Mouse (Mus musculus) limb, embryonic 10.5 days (tissue): Measurements from ENCODE around the gene Acadm. TPM values are rescaled to one million over a fixed set of nuclear protein-coding genes. Genes with fewer than 3 reads are reported as not detected.

ENCODE experiments used
- DNase-seq: peaks from one replicate; pipeline ENCODE4 v3.0.0-alpha.2; 2017; ENCODE audit warnings: low spot score
- H3K27ac ChIP-seq: fragments of 300-500 bp; sonication (generic); 2 replicates; pipeline ENCODE4 v1.5.1; 2016; ENCODE audit warnings: mild to moderate bottlenecking
- H3K27me3 ChIP-seq: fragments of 300-500 bp; sonication (generic); 2 replicates; pipeline ENCODE4 v1.6.1; 2016; ENCODE audit warnings: low read depth, mild to moderate bottlenecking; ENCODE audit not compliant: poor library complexity, severe bottlenecking
- H3K36me3 ChIP-seq: fragments of 300-500 bp; sonication (generic); 2 replicates; pipeline ENCODE4 v1.6.1; 2016; ENCODE audit warnings: mild to moderate bottlenecking, moderate library complexity
- H3K4me1 ChIP-seq: fragments of 300-500 bp; sonication (generic); 2 replicates; pipeline ENCODE4 v1.6.1; 2016
- H3K4me3 ChIP-seq: fragments of 300-500 bp; sonication (generic); 2 replicates; pipeline ENCODE4 v1.5.1; 2016; ENCODE audit warnings: mild to moderate bottlenecking, moderate library complexity
- H3K9me3 ChIP-seq: fragments of 300-500 bp; sonication (generic); replicated peaks from 2 replicates; pipeline ENCODE4 v1.6.1; 2016; ENCODE audit warnings: mild to moderate bottlenecking
- WGBS: fragments of 180-500 bp; shearing (Covaris S2); methylation state at CpG from one replicate; pipeline ENCODE4 v1.1.7; 2016; 5-methylcytosine and 5-hydroxymethylcytosine counted together
- polyA plus RNA-seq: library from polyadenylated mRNA; unstranded; fragments of >200 nt; fragmentation: Nextera tagmentation; extraction: Ambion mirVana; gene quantifications from 2 replicates; pipeline ENCODE4 v1.2.1, GENCODE M21; 2016

The Acadm gene
- polyA plus RNA-seq, 1 experiment from 2014 or later = 35.3 TPM

DNA sequence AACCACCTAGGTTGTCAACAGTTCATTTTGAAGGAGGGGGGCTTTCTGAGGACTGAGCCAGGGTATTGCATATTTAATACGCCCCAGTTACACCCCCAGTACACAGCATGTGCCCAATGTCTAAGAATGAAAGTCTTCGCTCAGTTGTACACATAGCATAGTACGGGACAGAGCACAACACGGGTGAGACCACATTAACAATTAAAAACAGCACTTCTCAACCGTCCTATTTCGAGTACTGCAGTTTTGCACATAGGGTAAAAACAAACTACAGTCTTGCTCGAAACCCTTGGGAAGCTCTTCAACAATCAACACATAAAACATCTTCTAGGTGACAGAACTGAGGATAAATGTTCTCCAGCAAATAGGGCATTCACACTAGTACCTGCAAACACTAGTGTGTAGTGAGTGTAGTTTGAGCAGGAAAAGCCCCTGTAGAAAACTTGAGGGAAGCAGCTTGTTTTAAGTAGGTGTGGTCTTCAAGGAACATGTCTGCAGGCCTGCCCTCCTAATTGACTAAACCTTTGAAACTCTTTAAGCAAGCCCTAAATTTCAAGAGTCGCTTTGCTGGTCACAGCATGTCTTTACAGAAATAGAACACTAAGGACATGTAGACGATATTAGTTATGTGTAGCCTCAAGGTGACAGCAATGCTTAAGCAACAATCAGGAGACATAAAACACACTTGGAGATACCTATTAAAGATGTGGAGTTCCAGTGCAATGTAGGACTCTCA, 38.1 kb downstream of the Acadm start, which contains the start of gene Msh4:
Gene Msh4 (minus strand): TSS at position 3 of the 736 bp plus-strand sequence.
- Histone ChIP-seq H3K9me3 (no peaks in the 10 kb centered on the region), H3K36me3 (peaks cover 82% of the 10 kb centered on the region), H3K27me3 (no peaks in the 10 kb centered on the region), H3K27ac (no peak within 1 kb of the TSS; the same call in 1 of the 2 replicates), H3K4me3 (no peak within 1 kb of the TSS), H3K4me1 (peaks cover 32% of the 10 kb centered on the region)
- 86% methylated on average over 9 of the region's 9 CpGs for WGBS
- no peak for DNase-seq

DNA sequence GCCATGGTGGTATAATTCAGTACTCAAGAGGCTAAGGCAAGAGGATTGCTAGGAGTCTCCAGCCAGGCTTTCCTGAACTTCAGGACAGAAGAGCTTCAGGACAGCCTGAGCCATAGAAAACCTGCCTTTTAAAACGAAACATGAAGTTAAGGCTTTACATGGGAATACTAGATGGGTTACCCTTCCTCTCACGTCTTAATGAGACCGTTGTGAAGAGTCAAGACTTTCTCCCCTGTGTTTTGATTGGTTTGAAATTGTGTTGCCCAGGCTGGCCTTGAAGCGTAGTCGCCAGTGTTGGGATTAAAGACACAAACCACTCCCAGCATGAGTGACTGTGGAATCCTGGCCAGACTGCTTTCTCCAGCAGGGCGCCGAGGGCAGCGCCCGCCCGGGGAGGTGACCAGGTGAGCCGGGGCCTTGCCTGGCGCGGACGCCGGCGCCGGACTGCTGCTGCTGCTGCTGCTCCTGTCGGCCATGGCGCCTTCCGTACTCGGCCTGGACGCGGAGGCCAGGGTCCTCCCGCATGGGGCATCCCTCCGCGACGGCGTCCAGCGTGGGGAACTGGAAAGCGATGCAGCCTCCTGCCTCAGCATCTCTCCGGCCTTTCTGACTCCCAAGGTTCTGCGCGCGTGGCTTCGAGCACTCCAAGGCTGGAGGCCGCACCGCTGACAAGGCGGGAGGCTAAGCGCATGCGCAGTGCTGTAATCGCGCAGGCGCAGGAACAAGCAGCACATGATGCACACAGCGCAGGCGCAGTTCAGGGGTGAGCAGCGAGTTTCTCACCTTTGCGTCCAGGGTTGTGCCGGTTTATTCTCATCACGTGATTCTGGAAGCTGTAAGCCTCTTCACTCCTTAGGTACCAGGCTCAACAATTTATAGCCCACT, 38.9 kb downstream of the Acadm start:
- 85% methylated on average over 49 of the region's 49 CpGs for WGBS
- Histone ChIP-seq H3K27me3 (no peaks in the 10 kb centered on the region), H3K4me3 (no peak overlapping the region), H3K27ac (no peak overlapping the region; the same call in 1 of the 2 replicates), H3K9me3 (no peaks in the 10 kb centered on the region), H3K4me1 (peaks cover 24% of the 10 kb centered on the region), H3K36me3 (peaks cover 74% of the 10 kb centered on the region)
- DNase-seq = peak; percentile 33

DNA sequence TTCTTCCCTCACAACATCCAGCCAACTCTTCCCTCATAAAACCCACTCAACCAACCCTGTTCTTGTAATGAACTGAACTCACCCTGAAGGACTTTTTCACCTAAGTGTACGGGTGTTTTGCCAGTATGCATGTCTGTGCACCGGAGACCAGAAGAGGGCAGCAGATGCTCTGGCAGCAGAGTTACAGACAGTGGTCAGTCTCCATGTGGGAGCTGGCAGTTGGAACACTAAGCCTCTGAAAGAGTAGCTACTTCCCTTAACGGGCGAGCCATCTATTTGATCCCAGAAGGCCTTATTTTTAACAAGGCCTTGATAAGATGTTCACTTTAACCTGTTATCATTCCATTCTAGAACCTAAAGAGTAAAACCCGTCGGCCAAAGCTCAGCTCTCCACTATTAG, 39.8 kb downstream of the Acadm start:
- Histone ChIP-seq H3K27me3 (no peaks in the 10 kb centered on the region), H3K4me1 (peaks cover 14% of the 10 kb centered on the region), H3K4me3 (no peak overlapping the region), H3K27ac (no peak overlapping the region), H3K9me3 (no peaks in the 10 kb centered on the region), H3K36me3 (peaks cover 65% of the 10 kb centered on the region)
- DNase-seq = peak; percentile 43
- WGBS = 71% methylated on average over 6 of the region's 6 CpGs

DNA sequence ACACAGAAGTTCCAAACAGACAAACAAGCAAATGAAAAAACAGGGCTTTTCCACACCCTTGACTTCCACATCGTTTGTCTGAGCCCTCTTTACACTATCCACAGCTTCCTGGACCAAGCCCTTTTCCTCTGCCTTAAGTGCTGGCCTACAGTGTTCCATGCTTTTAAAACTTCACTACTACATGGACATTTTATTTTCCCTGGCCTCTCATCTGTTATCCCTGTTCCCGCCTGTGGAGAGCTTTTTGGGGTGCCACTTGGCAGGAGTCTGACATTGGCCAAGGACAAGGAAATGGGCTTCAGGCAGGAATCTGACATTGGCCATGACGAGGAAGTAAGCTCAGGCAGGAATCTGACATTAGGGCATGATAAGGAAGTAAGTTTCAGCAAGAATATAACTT, 41.8 kb downstream of the Acadm start:
- WGBS = 72% methylated on average over 3 of the region's 3 CpGs
- H3K4me3 ChIP-seq = no peak overlapping the region
- H3K4me1 ChIP-seq = peaks cover 4% of the 10 kb centered on the region; the same call in 1 of the 2 replicates
- no peak overlapping the region for H3K27ac ChIP-seq
- H3K27me3 ChIP-seq = no peaks in the 10 kb centered on the region
- H3K9me3 ChIP-seq = no peaks in the 10 kb centered on the region
- H3K36me3 ChIP-seq = peaks cover 45% of the 10 kb centered on the region
- DNase-seq = no peak

DNA sequence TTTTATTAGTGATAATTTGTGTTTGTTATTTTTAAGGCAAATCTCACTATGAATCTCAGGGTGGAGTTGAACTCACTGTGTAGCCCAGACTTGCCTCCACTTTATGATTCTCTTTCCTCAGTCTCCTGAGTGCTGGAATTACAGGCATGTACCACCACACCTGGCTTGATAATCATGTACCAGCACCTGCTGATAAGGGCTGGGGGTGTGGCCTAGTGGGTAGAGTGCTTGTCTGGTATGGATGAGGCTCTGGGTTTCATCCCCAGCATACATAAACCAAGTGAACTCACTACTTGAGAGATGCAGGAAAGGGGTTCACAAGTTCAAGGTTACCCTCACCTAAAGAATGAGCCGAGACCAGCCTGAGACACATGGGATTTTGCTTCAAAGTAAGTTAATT, 42.5 kb downstream of the Acadm start:
- 87% methylated on average over 1 of the region's 1 CpGs for WGBS
- no peak for DNase-seq
- H3K36me3 ChIP-seq = peaks cover 38% of the 10 kb centered on the region
- no peaks in the 10 kb centered on the region for H3K27me3 ChIP-seq
- no peaks in the 10 kb centered on the region for H3K9me3 ChIP-seq
- H3K27ac ChIP-seq = no peak overlapping the region
- H3K4me1 ChIP-seq = peaks cover 4% of the 10 kb centered on the region; the same call in 1 of the 2 replicates
- H3K4me3 ChIP-seq = no peak overlapping the region

DNA sequence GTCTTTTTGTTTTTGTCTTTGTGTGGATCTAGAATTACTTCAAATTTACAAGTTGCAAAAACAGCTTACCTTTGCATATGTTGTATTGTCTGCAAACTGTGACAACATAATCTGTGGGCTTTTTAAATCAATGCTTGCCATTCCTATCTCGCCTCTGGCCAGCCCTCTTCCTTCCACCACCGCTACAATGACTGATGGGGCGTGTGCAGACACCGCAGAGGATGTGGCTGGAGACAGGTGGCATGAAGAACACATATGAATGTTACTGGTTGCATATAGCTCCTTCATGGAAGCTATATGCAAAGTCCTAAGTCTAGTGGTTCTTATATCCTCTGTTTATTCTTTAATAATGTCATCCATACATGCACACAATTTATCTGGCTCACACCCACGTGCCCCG, 47.2 kb downstream of the Acadm start:
- H3K4me1 ChIP-seq = no peaks in the 10 kb centered on the region
- H3K36me3 ChIP-seq = no peaks in the 10 kb centered on the region
- H3K9me3 ChIP-seq = no peaks in the 10 kb centered on the region
- no peak for DNase-seq
- H3K27me3 ChIP-seq = no peaks in the 10 kb centered on the region
- WGBS = 77% methylated on average over 6 of the region's 6 CpGs
- no peak overlapping the region for H3K4me3 ChIP-seq
- H3K27ac ChIP-seq = no peak overlapping the region

DNA sequence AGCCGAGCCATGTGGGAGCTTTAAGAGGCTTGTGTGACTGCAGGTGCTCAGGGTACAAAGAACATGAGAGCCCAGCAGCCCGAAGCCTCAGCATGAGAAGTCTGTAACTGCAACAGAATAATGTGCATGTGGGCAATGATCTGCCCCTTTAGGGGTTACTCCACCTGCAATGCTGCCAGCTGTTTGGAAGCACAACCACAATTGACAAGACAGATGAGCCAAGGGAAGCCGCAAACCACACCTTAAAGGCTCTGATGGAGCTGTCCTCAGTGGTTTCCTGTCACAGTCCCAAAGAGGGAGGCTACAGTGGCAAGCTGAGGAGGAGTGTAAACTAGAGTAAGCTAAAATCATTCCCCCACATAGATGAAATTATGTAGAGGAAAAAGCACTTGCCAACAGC, 49.0 kb downstream of the Acadm start:
- H3K27ac ChIP-seq = no peak overlapping the region
- no peak for DNase-seq
- 79% methylated on average over 3 of the region's 3 CpGs for WGBS
- H3K4me3 ChIP-seq = no peak overlapping the region
- H3K9me3 ChIP-seq = no peaks in the 10 kb centered on the region
- H3K4me1 ChIP-seq = no peaks in the 10 kb centered on the region
- no peaks in the 10 kb centered on the region for H3K27me3 ChIP-seq
- no peaks in the 10 kb centered on the region for H3K36me3 ChIP-seq

DNA sequence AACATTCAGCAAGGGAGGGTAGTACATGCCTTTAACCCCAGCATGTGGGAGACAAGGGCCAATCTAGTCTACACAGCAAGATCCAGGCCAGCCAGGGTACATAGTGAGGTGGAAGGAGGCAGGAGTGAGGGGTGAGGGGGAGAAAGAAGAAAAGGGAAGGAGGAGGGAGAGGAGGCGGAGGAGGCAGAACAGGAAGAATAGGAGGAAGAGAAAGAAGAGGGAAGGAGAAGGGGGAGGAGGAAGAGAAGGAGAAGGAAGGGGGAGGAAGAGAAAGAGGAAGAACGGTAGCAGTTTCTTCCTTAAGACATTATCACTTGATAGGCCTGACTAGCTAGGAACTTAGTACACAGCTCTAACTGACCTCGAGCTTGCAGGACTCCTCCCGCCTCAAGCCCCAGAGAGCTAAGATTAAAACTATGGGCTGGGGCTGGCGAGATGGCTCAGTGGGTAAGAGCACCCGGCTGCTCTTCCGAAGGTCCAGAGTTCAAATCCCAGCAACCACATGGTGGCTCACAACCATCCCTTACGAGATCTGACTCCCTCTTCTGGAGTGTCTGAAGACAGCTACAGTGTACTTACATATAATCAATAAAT, 55.1 kb downstream of the Acadm start:
- H3K9me3 ChIP-seq = no peaks in the 10 kb centered on the region
- H3K27ac ChIP-seq = no peak overlapping the region
- 0 out of 2 replicates have a peak, but pooled peaks cover 4% of the 10 kb centered on the region for H3K4me1 ChIP-seq
- 82% methylated on average over 7 of the region's 8 CpGs for WGBS
- no peak overlapping the region for H3K4me3 ChIP-seq
- no peaks in the 10 kb centered on the region for H3K36me3 ChIP-seq
- no peak for DNase-seq
- H3K27me3 ChIP-seq = no peaks in the 10 kb centered on the region

DNA sequence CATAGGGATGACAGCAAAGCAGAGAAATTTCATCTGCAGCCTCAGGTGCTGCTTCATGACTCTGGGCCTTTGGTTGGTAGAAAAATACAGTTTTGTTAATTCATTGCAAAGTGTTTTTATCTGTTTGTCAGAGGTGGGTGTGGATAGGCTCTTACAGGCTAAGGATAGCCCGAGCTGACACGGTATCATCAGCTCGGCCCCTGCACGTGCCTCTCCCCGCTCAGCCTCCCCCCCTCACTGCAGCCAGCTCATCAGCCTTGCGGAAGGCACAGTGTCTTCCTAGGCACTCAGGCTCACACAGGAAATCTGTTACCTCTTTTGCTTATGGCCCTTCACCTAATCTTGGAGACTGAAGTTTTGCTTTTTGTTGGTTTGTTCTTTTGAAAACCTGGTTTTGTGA, 56.3 kb downstream of the Acadm start:
- DNase-seq = no peak
- Histone ChIP-seq H3K4me1 (0 out of 2 replicates have a peak, but pooled peaks cover 4% of the 10 kb centered on the region), H3K27ac (no peak overlapping the region), H3K4me3 (no peak overlapping the region), H3K27me3 (no peaks in the 10 kb centered on the region), H3K9me3 (no peaks in the 10 kb centered on the region), H3K36me3 (no peaks in the 10 kb centered on the region)
- 71% methylated on average over 6 of the region's 6 CpGs for WGBS

DNA sequence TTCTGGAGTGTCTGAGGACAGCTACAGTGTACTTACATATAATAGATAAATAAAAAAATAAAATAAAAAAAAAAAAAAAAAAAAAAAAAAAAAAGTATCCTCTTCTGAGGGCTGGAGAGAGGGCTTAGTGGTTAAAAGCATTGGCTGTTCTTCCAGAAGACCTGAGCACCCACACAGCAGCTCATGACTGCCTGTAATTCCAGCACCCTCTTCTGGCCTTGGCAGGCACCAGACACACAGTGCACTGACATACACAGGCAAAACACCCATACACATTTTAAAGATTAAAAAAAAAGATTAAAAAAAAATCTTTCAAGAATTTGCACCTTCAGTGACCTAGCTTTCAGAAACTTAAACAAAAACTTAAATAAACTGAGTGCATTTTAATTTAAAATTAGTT, 58.1 kb downstream of the Acadm start:
- H3K4me1 ChIP-seq = 0 out of 2 replicates have a peak, but pooled peaks cover 4% of the 10 kb centered on the region
- H3K9me3 ChIP-seq = no peaks in the 10 kb centered on the region
- no peaks in the 10 kb centered on the region for H3K27me3 ChIP-seq
- H3K27ac ChIP-seq = no peak overlapping the region
- no peak overlapping the region for H3K4me3 ChIP-seq
- H3K36me3 ChIP-seq = no peaks in the 10 kb centered on the region
- DNase-seq = no peak
